Mouse (Mus musculus) macrophage (primary cell): ENCODE data around the gene Mfsd13b. TPM values are rescaled to one million over a fixed set of nuclear protein-coding genes. Genes with fewer than 3 reads are reported as not detected.
A peak's percentile ranks its signal among the peaks of the same experiment; 100 is the strongest.
"Not testable (repeated sequence)": the region's sequence is repeated elsewhere in the genome, so short reads cannot be mapped to it uniquely, and the experiment has no call there.

Experiments
- H3K27ac ChIP-seq: fragments of 350-480 bp; formaldehyde crosslinking; 2 replicates; pipeline ENCODE4 v1.9.0; 2021
- H3K36me3 ChIP-seq: fragments of 350-480 bp; formaldehyde crosslinking; 2 replicates; pipeline ENCODE4 v1.9.0; 2021; ENCODE audit errors: inconsistent target
- H3K4me3 ChIP-seq: fragments of 350-480 bp; formaldehyde crosslinking; 2 replicates; pipeline ENCODE4 v1.9.0; 2021; ENCODE audit errors: inconsistent target
- H3K79me2 ChIP-seq: fragments of 350-480 bp; formaldehyde crosslinking; 2 replicates; pipeline ENCODE4 v1.9.0; 2021; ENCODE audit errors: inconsistent target
- WGBS: methylation state at CpG from one replicate; pipeline ENCODE4 v1.1.7; 2026; ENCODE audit warnings: inconsistent platforms; ENCODE audit not compliant: missing documents; 5-methylcytosine and 5-hydroxymethylcytosine counted together
- polyA plus RNA-seq: library from polyadenylated mRNA; stranded (reverse); fragments of 250-400 nt; gene quantifications from 3 replicates; pipeline ENCODE4 v1.2.4, GENCODE M21; 2018; ENCODE audit warnings: inconsistent platforms
- total RNA-seq, 78 experiments: library from RNA; depleted of rRNA; stranded (reverse); fragments of 250-400 nt; gene quantifications; 1 replicate in 9 of 78; 2 replicates in 24 of 78; 3 replicates in 43 of 78; 4 replicates in 2 of 78; pipeline ENCODE4 v1.2.4; 2018; ENCODE audit warnings: inconsistent platforms in 56 of 78

Mfsd13b gene
- 10 to 100 TPM in 1 of 26 experiments, 1 to 10 TPM in 5, under 1 TPM in 2, not detected in 18; 0.65 to 12.3 (median 2.3) TPM for total RNA-seq (2018; cell fraction: chromatin; rRNA removed)
- 1 to 10 TPM in 1 of 26 experiments, under 1 TPM in 12, not detected in 13; 0.05 to 1.0 (median 0.19) TPM for total RNA-seq (2018; cell fraction: cytosol; rRNA removed)
- total RNA-seq (2018; cell fraction: nucleus; rRNA removed), result 1 to 10 TPM in 12 of 26 experiments, under 1 TPM in 2, not detected in 12; 0.54 to 6.8 (median 3.1) TPM
- 0.07 to 0.16 TPM in 2 of 3 replicates, not detected in the other for polyA plus RNA-seq

DNA sequence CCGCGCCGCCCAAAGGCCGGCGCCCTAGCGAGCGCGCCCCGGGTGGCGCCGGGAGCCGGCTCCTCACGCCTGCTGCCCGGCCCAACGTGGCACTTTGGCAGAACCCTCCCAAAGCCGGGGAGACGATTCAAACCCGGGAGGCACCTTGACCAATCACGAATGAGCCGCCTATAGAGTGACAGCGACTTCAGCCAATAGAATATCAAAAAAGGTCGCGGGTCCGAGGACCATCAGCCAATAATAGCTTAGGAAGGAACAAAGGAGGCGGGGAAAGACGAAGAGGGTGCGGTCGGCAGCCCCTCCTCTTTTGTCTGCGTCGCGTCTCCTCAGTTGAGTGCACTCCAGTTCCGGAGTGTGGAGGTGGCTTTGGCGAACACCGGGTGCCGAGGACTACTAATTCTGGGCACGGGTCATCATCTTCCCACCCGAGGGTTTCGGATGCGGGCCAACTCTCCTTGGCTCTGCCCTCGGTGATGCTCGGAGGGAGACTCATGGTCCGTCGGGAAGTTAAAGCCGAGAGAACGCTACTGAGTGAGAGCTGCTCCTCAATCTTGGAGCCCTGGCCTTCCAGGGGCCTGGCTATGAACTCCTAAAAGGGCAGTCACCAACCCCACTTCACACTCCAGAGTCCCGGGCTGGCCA lies at the start of gene Mfsd13b, which contains the start of gene Cdr2:
TSS of gene Mfsd13b (plus strand) at position 310 of the 642 bp plus-strand sequence.
TSS of gene Cdr2 (minus strand) at position 113 of the 642 bp plus-strand sequence.
- Histone ChIP-seq H3K36me3 (no peaks in the 10 kb centered on the region), H3K4me3 (peak within 1 kb of the TSS; percentile 78), H3K79me2 (peaks cover 30% of the 10 kb centered on the region; the same call in 1 of the 2 replicates), H3K27ac (peak within 1 kb of the TSS; percentile 79)
- WGBS, result under 1% methylated on average over 44 of the region's 46 CpGs

DNA sequence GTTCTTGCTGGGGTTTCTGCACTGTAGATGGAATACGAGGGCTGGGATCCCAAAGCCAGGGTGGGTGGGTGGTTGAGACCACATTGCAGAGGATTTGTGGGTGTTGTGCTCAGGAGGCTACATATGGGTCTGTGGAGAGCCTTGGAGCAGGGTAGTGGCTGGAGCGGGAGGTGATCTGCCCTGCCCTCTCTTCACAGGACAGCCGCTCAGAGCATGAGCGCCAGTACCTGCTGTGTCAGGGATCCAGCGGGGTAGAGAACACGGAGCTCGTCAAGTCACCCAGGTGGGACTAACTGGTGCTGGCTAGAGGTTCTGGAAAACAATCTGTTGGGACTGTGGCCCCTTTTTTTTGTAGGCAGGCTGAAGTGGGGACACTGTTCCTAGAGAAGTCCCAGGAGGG lies 49.2 kb upstream of the Mfsd13b start:
- H3K79me2 ChIP-seq, result no peaks in the 10 kb centered on the region
- H3K27ac ChIP-seq, result no peak overlapping the region
- 89% methylated on average over 6 of the region's 7 CpGs for WGBS
- peaks cover 81% of the 10 kb centered on the region for H3K36me3 ChIP-seq
- H3K4me3 ChIP-seq, result no peak overlapping the region

DNA sequence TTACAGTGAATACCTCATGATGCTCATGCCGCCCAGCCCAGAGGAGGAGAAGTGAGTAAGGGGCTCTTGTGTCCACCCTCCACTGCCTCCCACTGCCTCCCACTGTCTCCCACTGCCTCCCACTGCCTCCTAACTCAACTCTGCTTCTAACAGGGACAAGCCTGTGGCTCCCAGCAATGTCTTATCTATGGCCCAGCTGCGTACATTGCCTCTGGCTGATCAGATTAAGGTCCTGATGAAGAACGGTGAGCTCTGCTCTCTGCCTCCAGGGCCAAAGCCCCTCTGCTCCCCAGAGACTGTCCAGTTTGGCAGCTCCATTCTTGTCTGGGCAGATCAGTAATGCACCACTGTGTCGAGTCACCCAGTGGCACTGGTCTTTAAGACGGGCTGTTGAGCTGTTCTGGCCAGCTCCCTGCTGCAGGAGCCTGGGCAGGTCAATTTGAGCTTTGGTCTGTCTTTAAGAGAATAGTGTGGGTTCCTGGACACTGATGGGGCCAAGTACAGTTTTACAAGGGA lies 48.6 kb upstream of the Mfsd13b start:
- Histone ChIP-seq H3K79me2 (no peaks in the 10 kb centered on the region), H3K4me3 (no peak overlapping the region), H3K36me3 (peaks cover 83% of the 10 kb centered on the region; the same call in 1 of the 2 replicates), H3K27ac (no peak overlapping the region)
- 95% methylated on average over 5 of the region's 5 CpGs for WGBS

DNA sequence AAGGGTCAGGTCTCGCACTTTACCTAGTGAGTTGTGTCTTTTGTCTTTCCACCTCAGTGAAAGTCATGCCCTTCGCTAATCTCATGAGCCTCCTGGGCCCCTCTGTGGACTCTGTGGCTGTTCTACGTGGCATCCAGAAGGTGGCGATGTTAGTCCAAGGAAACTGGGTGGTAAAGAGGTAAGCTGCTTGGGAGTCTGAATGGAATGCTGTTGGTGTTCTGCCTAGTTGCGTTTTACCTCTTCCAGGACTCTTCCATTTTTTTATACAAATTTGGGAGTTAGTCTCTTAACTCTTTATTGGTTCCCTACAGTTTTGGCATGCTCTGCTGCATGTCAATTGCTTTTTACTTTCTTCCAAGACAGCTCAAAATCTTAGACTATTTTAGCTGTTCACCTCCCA lies 47.6 kb upstream of the Mfsd13b start:
- no peaks in the 10 kb centered on the region for H3K79me2 ChIP-seq
- no peak overlapping the region for H3K4me3 ChIP-seq
- WGBS, result 70% methylated on average over 5 of the region's 5 CpGs
- H3K27ac ChIP-seq, result no peak overlapping the region
- H3K36me3 ChIP-seq, result peaks cover 83% of the 10 kb centered on the region; the same call in 1 of the 2 replicates

DNA sequence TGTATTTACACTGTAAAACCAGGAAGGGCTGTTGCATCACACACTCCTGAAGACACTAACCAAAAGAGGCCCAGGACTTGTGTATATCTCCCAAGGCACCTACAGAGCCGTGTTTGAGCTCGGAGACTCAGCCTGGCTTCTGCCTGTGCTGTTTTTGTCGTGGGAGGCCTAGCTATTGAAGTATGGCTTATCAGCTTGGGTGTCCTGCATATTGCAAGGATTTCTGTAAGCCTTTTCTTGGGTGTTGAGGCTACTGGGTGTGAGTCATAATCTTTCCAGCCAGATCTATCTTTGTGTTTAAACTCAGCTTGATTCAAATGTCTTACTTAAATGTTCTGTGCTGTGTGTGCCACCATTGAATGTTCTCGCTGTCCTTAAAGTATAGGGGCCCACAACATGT lies 45.8 kb upstream of the Mfsd13b start:
- no peak overlapping the region for H3K27ac ChIP-seq
- WGBS, result 90% methylated on average over 4 of the region's 4 CpGs
- H3K36me3 ChIP-seq, result peaks cover 83% of the 10 kb centered on the region
- no peak overlapping the region for H3K4me3 ChIP-seq
- no peaks in the 10 kb centered on the region for H3K79me2 ChIP-seq

DNA sequence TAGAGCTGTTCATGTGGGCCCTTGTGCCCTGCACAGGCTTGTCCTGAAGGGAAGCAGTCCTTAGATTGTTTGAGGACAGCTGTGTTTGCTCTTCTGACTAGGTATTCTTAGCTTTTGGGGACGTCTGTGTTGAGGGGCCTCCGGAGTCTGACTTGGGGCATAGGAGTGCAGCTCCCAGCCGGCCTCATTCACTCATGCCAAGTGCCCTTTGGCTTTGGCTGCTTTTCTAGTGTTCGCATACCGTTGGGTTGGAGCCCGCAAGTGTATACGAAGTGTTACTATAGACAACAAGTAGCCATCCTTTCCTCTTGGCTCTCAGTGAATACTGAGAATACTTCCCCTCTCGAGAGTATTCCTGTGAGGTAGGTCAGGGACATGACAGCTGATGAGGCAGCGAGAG lies 44.1 kb upstream of the Mfsd13b start:
- WGBS, result 96% methylated on average over 9 of the region's 9 CpGs
- Histone ChIP-seq H3K4me3 (no peak overlapping the region), H3K79me2 (no peaks in the 10 kb centered on the region), H3K27ac (no peak overlapping the region), H3K36me3 (peaks cover 81% of the 10 kb centered on the region)

DNA sequence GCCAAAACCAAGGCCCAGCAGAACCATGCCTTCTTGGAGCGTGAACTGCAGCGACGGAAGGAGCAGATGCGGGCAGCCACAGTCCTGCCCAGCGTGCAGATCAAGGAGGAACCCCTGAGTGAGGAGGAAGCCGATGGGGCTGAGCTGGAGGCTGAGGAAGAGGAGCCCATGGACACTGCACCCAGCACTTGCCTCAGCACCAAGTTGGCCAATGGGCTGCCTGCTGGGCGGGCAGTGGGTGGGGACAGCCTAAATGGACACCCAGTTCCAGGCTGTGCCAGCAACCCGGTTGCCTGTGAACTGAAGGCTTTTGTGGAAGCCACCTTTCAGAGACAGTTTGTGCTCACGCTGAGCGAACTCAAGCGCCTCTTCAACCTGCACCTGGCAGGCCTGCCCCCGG lies 42.0 kb upstream of the Mfsd13b start:
- no peak overlapping the region for H3K27ac ChIP-seq
- H3K36me3 ChIP-seq, result peaks cover 80% of the 10 kb centered on the region
- over 99% methylated on average over 12 of the region's 12 CpGs for WGBS

DNA sequence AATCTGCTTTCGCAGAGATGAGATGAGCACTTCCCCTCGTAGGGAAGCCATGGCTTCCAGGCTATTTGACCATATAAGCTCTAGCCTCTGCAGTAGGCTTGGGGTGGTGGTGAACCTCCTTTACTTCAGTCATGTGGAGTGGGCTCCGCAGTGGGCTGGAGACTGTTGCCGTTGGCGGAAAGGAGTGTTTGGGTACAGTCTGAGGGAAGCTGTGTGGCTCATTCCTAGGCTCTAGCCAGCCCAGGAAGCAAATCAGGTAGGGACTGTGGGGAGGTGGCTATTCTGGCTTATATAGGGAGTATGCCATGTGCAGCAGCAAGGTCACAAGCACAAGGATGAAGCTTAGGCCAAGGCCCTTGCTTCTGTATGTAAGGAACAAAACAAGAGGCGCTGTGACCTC lies 41.1 kb upstream of the Mfsd13b start:
- Histone ChIP-seq H3K36me3 (peaks cover 82% of the 10 kb centered on the region), H3K27ac (no peak overlapping the region), H3K79me2 (no peaks in the 10 kb centered on the region), H3K4me3 (no peak overlapping the region)
- 96% methylated on average over 6 of the region's 6 CpGs for WGBS

More for the DNA sequence above, 42.0 kb upstream of the Mfsd13b start:
- Histone ChIP-seq H3K4me3 (no peak overlapping the region), H3K79me2 (no peaks in the 10 kb centered on the region)

DNA sequence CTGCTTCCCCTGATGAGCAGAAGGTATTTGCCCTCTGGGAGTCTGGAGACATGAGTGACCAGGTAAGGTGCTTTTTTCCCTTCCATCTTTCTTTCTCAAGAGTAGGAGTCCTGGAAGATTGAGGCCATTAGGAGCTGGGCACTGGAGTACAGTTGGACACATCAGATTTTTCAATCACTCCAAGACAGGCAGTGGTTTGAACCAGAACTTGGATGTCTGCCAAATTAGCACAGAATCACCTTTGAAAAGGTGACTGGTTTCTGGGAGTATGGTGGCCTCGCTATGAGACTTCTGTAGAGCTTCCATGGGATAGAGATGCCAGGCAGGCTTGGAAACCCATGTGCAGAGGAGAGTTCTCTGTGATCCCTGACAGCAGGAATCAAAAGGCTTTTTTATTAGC lies 39.8 kb upstream of the Mfsd13b start:
- H3K79me2 ChIP-seq, result no peaks in the 10 kb centered on the region
- 92% methylated on average over 1 of the region's 1 CpGs for WGBS
- no peak overlapping the region for H3K4me3 ChIP-seq
- no peak overlapping the region for H3K27ac ChIP-seq
- peaks cover 69% of the 10 kb centered on the region for H3K36me3 ChIP-seq

DNA sequence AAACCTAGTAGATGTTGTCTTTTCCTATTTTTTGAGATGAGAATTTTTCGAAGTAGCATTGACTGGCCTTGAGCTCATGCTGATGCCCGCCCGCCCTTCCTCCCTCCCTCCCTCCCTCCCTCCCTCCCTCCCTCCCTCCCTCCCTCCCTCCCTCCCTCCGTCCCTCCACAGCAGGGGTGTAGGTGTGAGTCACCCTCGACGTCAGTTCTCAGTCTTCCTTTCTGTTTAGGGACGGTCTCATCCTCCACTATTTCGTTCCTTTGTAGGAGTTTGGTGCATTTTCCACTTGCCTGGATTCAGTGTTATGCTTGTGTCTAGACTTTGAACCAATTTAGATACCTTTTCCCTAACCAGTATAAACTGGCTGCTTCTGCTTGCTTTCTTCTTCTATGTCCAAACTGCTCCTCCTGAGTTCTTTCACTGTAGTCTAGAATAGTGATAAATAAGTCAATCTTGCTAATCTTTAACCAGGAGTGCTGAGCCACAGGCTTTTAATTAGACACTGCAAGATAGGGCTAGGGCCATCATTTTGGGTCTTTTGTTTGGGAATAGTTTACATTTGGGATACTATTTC lies 38.3 kb upstream of the Mfsd13b start:
- H3K36me3 ChIP-seq, result peaks cover 55% of the 10 kb centered on the region
- H3K27ac ChIP-seq, result no peak overlapping the region
- H3K4me3 ChIP-seq, result no peak overlapping the region
- no peaks in the 10 kb centered on the region for H3K79me2 ChIP-seq
- 56% methylated on average over 6 of the region's 8 CpGs for WGBS

DNA sequence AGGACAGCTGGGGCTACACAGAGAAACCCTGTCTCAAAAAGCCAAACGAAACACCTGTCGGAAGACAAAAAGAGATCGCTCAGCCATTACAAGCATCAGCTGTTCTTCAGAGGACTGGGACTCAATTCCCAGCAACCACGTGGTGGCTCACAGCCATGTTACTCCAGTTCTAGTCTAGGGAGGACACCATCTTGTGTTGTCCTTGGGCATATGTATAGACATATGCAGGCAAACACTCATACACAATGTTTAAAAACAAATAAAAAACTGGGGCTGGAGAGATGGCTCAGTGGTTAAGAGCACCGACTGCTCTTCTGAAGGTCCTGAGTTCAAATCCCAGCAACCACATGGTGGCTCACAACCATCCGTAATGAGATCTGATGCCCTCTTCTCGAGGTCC lies 28.7 kb upstream of the Mfsd13b start:
- not testable (repeated sequence) for H3K36me3 ChIP-seq, H3K27ac ChIP-seq, H3K4me3 ChIP-seq, H3K79me2 ChIP-seq
- 92% methylated on average over 7 of the region's 7 CpGs for WGBS

DNA sequence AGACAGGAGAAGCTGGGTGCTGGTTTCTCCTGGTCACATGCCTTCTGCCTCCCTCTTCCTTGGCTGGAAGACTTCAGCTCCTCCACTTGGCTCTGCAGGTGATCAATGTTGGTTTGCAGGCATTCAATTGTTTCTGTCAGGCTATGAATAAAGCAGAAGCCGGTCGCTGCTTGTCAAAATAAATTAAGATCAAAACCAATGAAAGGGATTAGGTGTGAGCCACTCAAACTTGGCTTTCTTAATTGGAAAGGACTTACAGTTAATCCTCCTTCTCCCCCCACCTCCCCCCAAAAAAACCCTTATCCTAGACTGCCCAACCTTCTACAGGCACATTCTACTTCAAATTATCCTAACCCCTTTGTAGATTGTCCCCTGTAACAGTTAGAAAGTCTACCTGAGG lies 22.2 kb upstream of the Mfsd13b start:
- WGBS, result 100% methylated on average over 2 of the region's 2 CpGs
- H3K4me3 ChIP-seq, result no peak overlapping the region
- H3K27ac ChIP-seq, result no peak overlapping the region
- H3K79me2 ChIP-seq, result no peaks in the 10 kb centered on the region
- no peaks in the 10 kb centered on the region for H3K36me3 ChIP-seq

DNA sequence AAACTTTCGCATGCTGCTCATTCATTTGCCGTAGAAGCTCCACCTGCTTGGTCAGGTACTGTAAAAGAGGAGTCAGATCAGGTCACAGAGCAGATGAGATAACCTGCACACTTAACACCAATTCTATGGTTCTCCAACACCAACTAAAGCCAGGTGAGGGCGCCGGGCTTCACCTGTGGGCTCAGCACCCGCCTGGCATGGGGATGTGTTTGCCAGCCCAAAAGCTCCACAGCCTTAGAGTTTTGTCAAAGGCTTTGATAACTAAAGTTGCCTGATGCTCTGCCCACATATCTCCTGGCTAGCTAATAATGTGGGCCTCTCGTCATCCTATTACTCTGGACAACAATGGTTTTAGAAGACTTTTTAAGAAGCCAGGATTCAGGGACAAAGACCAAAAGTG lies 21.7 kb upstream of the Mfsd13b start:
- Histone ChIP-seq H3K36me3 (no peaks in the 10 kb centered on the region), H3K4me3 (no peak overlapping the region), H3K27ac (no peak overlapping the region), H3K79me2 (no peaks in the 10 kb centered on the region)
- WGBS, result 92% methylated on average over 6 of the region's 6 CpGs

DNA sequence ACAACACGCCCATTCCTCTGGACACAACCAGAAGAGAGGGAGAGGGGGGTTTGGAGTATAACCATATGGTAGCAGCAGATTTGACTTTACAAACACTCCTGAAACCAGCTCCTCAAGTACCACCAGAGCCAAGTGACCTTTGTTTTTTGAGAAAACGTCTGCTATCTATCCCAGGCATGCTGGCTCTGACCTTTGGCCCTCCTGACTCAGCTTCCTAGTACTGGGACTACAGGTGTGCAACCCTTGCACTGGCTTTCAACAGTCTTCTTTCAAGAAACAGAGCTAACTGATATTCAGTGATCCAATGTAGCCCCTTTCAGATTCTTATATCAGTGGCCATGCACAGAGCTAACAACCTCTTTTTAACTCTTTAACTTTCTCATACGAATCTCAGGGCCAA lies 20.4 kb upstream of the Mfsd13b start:
- Histone ChIP-seq H3K79me2 (no peaks in the 10 kb centered on the region), H3K27ac (no peak overlapping the region), H3K36me3 (no peaks in the 10 kb centered on the region), H3K4me3 (no peak overlapping the region)
- 94% methylated on average over 3 of the region's 3 CpGs for WGBS

DNA sequence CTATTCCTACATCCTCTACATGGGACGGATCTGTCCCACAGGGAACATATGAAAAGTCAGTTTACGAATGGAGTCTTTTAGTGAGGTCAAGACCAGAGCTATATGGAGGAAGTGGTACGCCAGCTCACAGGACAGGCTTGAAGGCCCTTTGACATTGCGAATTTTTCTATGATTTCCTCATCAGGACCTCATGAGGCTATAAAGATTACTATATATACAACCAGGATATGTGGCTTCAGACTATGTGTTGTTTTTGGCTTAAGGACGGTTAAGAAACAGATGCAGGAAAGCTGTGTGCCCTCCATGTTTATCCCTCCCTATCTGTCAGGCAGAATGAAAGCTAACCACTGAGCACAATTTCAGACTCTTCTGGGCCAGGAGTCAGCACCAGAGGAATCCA lies 19.2 kb upstream of the Mfsd13b start:
- Histone ChIP-seq H3K36me3 (no peaks in the 10 kb centered on the region), H3K4me3 (no peak overlapping the region), H3K79me2 (no peaks in the 10 kb centered on the region), H3K27ac (no peak overlapping the region)
- WGBS, result 80% methylated on average over 5 of the region's 5 CpGs
